Mouse (Mus musculus): ENCODE data around the gene F8.
"Not testable (repeated sequence)": the region's sequence is repeated elsewhere in the genome, so short reads cannot be mapped to it uniquely, and the experiment has no call there.

F8 gene

GRCm38 (mm10) chrX:75382195-75382771 lies at the start of gene F8, which contains the start of gene Fundc2:
Gene F8, minus strand, starts transcription at chrX:75382615.
Gene Fundc2, plus strand, starts transcription at chrX:75382399.
- DNase-seq (ENCODE audit: low read depth, low spot score): peak; percentile 86

- peak; percentile 94 for DNase-seq (ENCODE audit: low read depth, low spot score)
Observed at GRCm38 (mm10) chrX:75415936-75416785, 33.7 kb upstream of the F8 start, which contains the start of the genes Cmc4, Mtcp1 and Brcc3. Gene Cmc4, minus strand, starts transcription at chrX:75416584. Gene Mtcp1, minus strand, starts transcription at chrX:75416588. Gene Brcc3, plus strand, starts transcription at chrX:75416628.

- DNase-seq (ENCODE audit: low read depth, low spot score): no peak
Observed at GRCm38 (mm10) chrX:75409711-75410110, 27.3 kb upstream of the F8 start.

- no peak for DNase-seq (ENCODE audit: low read depth, low spot score)
Observed at GRCm38 (mm10) chrX:75403350-75403749, 20.9 kb upstream of the F8 start.

GRCm38 (mm10) chrX:75402668-75403067 lies 20.3 kb upstream of the F8 start:
- no peak for DNase-seq (ENCODE audit: low read depth, low spot score)

DNA sequence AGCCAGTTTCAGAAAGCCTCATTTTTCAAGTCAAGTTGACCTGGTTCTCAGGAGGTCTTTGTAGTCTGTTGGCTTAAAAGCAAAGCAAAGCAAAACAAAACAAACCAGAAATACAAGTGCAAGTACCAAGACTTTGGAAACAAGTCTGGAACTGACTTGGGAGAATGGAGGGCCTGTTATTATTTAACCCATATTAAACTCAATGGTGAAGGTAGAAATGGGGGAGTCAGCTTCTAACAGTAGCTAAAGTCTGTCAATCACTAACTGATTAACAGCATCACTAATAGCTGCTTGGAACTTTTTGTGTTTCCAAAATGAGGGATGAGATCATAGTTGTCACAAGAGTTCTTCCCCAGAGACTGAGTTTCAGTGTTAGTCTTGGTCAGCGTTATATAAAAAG lies 17.1 kb upstream of the F8 start:
- no peak for DNase-seq (ENCODE audit: low read depth, low spot score)

DNA sequence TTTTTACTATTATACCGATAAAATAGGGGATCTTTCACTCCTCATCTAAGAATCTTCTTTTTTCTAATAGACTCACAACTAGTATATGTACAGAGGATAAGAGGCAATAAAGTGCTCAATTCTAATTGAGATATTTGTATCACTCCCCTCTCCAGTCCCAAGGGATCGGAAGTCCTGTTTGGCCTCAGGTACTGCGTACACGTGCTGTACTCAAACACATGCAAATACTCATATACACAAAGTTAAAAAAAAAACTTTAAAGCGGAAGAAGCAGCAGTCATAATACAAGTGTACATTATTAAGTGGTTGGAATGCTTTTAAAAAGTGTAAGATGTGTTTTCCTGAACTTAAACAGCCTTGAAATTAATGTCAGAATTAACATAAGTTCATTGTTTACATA lies 716 bp downstream of the F8 start:
- no peak for DNase-seq (ENCODE audit: low read depth, low spot score)

- no peak for DNase-seq (ENCODE audit: low read depth, low spot score)
Observed at GRCm38 (mm10) chrX:75381176-75381575, 1.2 kb downstream of the F8 start.

DNA sequence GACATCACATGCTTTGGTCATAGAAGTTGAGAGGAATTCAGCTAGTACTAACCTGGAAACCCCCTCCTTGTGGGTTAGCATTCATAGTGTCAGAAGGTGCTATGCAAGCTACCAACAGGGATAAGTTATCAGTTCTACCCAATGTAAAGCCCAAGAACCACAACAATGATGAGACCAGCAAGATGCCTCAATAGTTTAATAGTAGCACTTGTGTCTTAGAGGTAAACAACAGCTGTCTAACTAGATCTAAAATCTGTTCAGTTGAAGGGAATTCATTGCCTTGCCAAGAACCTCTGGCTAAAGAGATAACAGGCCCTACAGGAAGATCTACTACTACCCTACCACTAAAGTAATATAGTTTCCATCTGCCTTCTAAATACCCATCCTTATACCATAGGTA lies 5.6 kb downstream of the F8 start:
- no peak for DNase-seq (ENCODE audit: low read depth, low spot score)

DNA sequence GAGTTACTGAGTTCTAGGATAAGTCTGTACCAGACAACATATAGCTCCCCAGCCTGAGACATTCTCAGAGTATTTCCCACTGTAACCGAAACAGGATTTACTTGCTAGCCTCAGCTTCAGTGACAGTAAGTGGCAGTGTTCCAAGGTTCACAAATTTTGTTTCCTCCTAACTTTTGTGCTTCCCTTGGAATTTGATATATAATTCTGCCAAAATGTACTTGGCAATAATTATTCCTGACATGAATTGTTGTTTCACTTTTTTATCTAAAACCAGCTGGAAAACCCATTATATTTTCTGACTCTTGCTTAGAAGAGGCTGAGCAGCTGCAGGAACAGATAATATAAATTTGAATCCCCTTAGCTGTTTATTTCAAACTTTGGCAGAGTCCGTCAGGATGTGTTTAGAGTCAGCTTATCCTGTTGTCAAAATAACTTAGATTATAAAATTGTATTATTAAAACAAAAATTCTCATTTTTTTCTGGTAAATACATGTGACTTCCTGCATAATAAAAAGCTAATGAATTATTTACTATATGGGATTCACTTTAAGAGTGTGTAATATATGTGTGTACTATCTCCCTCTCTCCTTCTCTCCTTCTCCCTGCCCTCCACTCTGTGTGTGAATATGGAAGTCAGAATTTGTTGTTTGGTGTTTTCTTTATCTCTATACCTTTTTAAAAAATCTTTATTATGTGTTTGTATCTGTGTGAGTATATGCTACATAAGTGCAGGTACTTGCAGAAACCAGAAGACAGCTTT lies 9.6 kb downstream of the F8 start:
- no peak for DNase-seq (ENCODE audit: low read depth, low spot score)

- DNase-seq (ENCODE audit: low read depth, low spot score): no peak
Observed at GRCm38 (mm10) chrX:75370197-75370596, 12.2 kb downstream of the F8 start.

GRCm38 (mm10) chrX:75323556-75323955 lies 58.9 kb downstream of the F8 start:
- no peak for DNase-seq (ENCODE audit: low read depth, low spot score)

GRCm38 (mm10) chrX:75271676-75272075 lies 110.7 kb downstream of the F8 start:
- DNase-seq (ENCODE audit: low read depth, low spot score): no peak

DNA sequence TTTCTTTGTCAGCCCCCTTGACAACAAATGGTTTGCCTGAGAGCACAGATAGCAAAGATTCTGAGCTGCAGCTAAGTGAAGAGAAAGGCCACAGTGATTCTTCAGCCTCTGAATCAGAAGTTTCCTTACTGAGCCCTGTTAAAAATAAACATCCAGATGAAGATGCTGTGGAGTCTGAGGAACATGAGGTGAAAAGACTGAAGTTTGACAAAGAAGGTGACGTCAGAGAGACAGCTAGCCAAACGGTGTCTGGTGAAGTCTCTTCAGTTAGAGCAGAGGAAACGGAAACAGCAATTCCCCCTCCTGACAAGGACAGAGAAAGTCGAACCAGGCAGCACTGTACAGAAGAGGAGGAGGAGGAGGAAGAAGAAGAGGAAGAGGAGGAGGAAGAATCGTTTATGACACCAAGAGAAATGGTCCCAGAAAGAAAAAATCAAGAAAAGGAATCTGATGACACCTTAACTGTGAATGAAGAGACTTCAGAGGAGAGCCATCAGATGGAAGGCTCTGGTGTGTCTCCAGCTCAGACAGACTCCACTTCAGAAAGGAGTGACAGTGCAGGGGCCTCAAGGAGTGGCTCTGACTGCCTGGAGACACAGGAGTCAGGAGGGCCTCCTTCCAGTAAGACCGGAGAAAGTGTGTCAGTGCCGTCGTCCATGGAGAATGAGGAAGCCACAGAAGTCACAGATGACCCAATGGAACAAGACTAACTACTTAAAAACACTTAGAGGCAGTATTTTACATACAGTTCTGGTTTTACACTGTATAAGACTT lies 148.6 kb downstream of the F8 start:
- DNase-seq (ENCODE audit: low read depth, low spot score): not testable (repeated sequence)

- DNase-seq (ENCODE audit: low read depth, low spot score): peak; percentile 77
Observed at GRCm38 (mm10) chrX:75231456-75231855, 151.0 kb downstream of the F8 start.

DNA sequence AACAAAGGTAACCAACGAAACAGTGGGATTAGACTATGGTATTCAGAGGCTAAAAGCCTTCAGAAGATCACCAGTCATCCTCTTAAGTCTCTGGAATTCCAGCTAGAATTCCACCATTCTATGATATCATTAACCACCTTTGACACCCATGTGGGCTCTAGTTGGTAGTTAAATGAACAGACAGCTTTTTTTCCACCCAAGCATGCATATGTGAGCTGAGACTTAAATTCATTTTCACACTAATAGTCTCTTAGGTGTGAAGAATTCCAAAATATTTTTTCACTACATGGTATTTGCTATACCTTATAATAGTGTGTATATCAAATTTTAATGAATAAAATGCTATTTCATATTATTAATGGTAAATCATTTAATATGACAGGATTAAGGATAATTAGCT lies 218.7 kb downstream of the F8 start, which contains the start of gene Smim9:
Gene Smim9 (minus strand): TSS at position 101 of the 400 bp plus-strand sequence.
- DNase-seq (ENCODE audit: low read depth, low spot score): no peak

GRCm38 (mm10) chrX:75155576-75156243 lies 226.7 kb downstream of the F8 start:
- DNase-seq (ENCODE audit: low read depth, low spot score): peak; percentile 80

DNA sequence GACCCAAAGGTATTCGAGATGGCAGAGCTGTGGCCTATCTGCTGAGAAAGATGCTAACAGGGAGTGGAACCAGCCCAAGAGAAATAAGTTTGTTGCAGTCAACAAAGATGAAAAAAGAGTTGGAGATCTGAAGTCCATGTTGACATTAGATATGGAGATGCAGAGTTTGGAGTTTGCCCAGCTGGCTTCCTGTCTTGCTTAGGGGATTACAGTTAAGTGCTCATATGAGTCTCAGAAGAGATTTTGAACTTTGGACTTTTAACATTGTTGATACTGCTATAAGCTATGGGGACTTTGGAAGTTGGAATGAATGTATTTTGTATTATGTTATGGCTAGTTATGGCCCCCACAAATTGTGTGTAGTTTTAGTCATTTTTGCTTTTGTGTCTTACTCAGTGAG lies 230.2 kb downstream of the F8 start:
- DNase-seq (ENCODE audit: low read depth, low spot score): no peak

DNA sequence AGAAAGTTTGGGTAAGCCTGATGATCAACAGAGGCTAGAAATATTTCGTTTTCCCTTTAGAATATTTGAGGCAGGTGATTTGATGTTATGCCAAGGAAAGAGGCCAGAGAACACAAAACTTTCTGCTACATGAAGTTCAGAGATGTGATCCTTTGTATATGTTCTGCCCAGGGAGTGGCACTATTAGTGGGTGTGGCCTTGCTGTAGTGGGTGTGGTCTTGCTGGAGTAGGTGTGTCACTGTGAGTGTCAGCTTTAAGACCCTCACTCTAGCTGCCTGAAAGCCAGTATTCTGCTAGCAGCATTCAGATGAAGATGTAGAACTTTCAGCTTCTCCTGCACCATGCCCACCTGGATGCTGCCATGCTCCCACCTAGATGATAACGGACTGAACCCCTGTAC lies 232.1 kb downstream of the F8 start:
- no peak for DNase-seq (ENCODE audit: low read depth, low spot score)

GRCm38 (mm10) chrX:75148414-75148813 lies 234.0 kb downstream of the F8 start:
- no peak for DNase-seq (ENCODE audit: low read depth, low spot score)

GRCm38 (mm10) chrX:75143124-75143555 lies 239.3 kb downstream of the F8 start:
- DNase-seq (ENCODE audit: low read depth, low spot score): peak; percentile 48
